Mouse (Mus musculus): ENCODE data around the gene Gramd2.

GRCm38 (mm10) chr9:59666813-59667212 lies 13.1 kb upstream of the Gramd2 start:
- TF ChIP-seq CTCF (IDR thresholded peaks at IDR 0.05; ENCODE audit: control insufficient read depth, insufficient read depth, insufficient read length) (no peak), MYOG (IDR thresholded peaks at IDR 0.05; ENCODE audit: control insufficient read depth, extremely low read depth, insufficient read length) (no peak), MAX (IDR thresholded peaks at IDR 0.05) (no peak)

All from C2C12 (cell line).